Mouse (Mus musculus): ENCODE results near the gene Metap1. TPM values are rescaled to one million over a fixed set of nuclear protein-coding genes. Genes with fewer than 3 reads are reported as not detected.

Metap1 gene
- polyA plus RNA-seq, 1 experiment from 2014 or later, result 54.0 TPM

DNA sequence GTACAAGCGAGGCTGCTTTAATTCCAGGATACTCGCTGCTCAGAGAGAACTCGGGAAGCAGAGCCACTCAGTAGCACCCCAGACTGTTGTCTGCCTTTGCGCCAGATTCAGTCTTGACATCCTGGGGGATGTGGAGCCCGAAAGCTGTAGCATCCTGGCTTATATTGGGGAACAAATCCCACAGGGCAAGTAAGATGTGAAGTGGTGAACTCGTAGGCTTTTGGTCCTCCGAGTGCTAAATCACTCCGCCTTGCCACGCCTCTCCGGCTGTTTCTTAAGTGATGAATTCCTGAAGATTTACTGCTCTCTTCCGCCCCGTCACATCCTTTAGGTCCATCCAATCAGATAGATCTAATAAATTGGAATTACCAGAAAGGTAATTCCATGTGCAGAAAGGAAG, 23.9 kb upstream of the Metap1 start:
- ATAC-seq (ENCODE audit: low FRiP score, low TSS enrichment), result peak; percentile 53; the same call in 1 of the 2 replicates
- Histone ChIP-seq H3K9me3 (ENCODE audit: control insufficient read depth, low read length) (no peaks in the 10 kb centered on the region), H3K4me1 (ENCODE audit: control insufficient read depth, insufficient read depth, low read length) (peaks cover 5% of the 10 kb centered on the region; the same call in 1 of the 2 replicates), H3K36me3 (ENCODE audit: control insufficient read depth, insufficient read depth, low read length) (no peaks in the 10 kb centered on the region), H3K9ac (ENCODE audit: low read depth, low read length) (no peak overlapping the region), H3K4me3 (ENCODE audit: low read length) (no peak overlapping the region), H3K27ac (ENCODE audit: low read depth, low read length) (no peak overlapping the region), H3K27me3 (ENCODE audit: control insufficient read depth, insufficient read depth, low read length) (no peaks in the 10 kb centered on the region), H3K4me2 (replicated peaks; ENCODE audit: low read depth, low read length) (peak overlapping the region; percentile 38)
- WGBS, result 27% methylated on average over 12 of the region's 12 CpGs

DNA sequence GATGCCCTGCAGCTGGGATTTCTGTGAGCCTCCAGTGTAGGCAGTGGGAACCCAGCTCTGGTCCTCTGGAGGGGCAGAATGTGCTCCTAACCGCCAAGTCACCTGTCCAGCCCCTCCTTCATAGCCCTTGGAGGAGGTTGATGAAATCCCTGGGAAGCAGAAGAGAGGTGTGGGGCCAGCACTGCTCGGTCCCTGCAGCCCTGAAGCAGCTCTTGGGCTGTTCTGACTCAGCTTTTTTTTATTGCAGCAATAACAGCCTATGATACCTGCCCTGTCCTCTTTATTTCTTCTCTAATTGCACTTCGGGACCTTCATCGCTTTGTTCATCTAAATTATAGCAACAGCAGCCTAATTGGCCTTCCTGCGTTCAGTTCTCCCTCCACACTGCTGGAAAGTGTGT, 21.2 kb upstream of the Metap1 start:
- WGBS, result 36% methylated on average over 5 of the region's 5 CpGs
- Histone ChIP-seq H3K27me3 (ENCODE audit: control insufficient read depth, insufficient read depth, low read length) (no peaks in the 10 kb centered on the region), H3K9ac (ENCODE audit: low read depth, low read length) (no peak overlapping the region), H3K27ac (ENCODE audit: low read depth, low read length) (no peak overlapping the region), H3K9me3 (ENCODE audit: control insufficient read depth, low read length) (no peaks in the 10 kb centered on the region), H3K36me3 (ENCODE audit: control insufficient read depth, insufficient read depth, low read length) (no peaks in the 10 kb centered on the region), H3K4me3 (ENCODE audit: low read length) (no peak overlapping the region), H3K4me2 (replicated peaks; ENCODE audit: low read depth, low read length) (no peak overlapping the region), H3K4me1 (ENCODE audit: control insufficient read depth, insufficient read depth, low read length) (no peaks in the 10 kb centered on the region)
- ATAC-seq (ENCODE audit: low FRiP score, low TSS enrichment), result peak; percentile 21; the same call in 1 of the 2 replicates

DNA sequence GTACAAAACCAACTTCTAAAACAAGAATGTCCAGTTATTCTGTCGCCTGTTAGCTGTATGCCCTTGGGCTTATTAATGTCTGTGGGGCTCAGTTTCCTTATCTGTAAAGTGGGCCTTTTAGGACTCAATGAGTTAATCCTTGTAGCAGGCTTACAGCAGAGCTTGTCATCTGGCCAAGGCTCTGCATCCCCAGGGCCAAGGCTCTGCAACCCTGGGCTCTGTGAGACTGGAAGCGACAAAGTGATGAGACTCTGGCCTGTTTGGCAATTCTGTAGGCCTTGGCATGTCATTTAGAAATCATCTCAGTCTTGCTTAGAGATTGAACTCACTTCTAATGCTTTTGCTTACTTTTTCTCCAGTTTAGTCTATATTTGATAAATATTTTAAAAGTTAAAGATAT, 20.3 kb upstream of the Metap1 start:
- ATAC-seq (ENCODE audit: low FRiP score, low TSS enrichment), result no peak
- Histone ChIP-seq H3K9ac (ENCODE audit: low read depth, low read length) (no peak overlapping the region), H3K9me3 (ENCODE audit: control insufficient read depth, low read length) (no peaks in the 10 kb centered on the region), H3K4me1 (ENCODE audit: control insufficient read depth, insufficient read depth, low read length) (no peaks in the 10 kb centered on the region), H3K36me3 (ENCODE audit: control insufficient read depth, insufficient read depth, low read length) (no peaks in the 10 kb centered on the region), H3K4me2 (replicated peaks; ENCODE audit: low read depth, low read length) (no peak overlapping the region), H3K4me3 (ENCODE audit: low read length) (no peak overlapping the region), H3K27me3 (ENCODE audit: control insufficient read depth, insufficient read depth, low read length) (no peaks in the 10 kb centered on the region), H3K27ac (ENCODE audit: low read depth, low read length) (no peak overlapping the region)
- WGBS, result 91% methylated on average over 2 of the region's 2 CpGs

DNA sequence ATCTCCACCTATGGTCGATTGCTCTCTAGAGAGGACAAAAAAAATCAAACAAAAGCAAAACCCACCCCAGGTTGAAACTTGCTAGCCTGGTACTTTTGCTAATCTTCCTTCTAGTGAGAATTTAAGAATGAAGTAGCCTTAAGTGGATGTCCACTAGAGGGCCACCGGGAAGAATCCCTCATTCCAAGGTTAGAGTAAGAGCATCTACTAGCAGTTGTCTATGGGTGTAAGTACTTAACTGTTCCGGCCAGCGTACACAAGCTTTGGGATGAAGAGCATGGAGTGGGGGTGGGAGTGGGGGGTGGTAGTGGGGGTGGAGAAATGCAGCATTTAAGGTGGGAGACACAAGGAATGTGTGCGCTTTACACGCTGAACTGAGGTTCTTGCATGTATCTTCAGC, 17.4 kb upstream of the Metap1 start:
- Histone ChIP-seq H3K4me1 (ENCODE audit: control insufficient read depth, insufficient read depth, low read length) (no peaks in the 10 kb centered on the region), H3K27ac (ENCODE audit: low read depth, low read length) (no peak overlapping the region), H3K4me2 (replicated peaks; ENCODE audit: low read depth, low read length) (no peak overlapping the region), H3K4me3 (ENCODE audit: low read length) (no peak overlapping the region), H3K27me3 (ENCODE audit: control insufficient read depth, insufficient read depth, low read length) (no peaks in the 10 kb centered on the region), H3K36me3 (ENCODE audit: control insufficient read depth, insufficient read depth, low read length) (no peaks in the 10 kb centered on the region), H3K9me3 (ENCODE audit: control insufficient read depth, low read length) (no peaks in the 10 kb centered on the region), H3K9ac (ENCODE audit: low read depth, low read length) (no peak overlapping the region)
- WGBS, result 56% methylated on average over 6 of the region's 6 CpGs
- no peak for ATAC-seq (ENCODE audit: low FRiP score, low TSS enrichment)

DNA sequence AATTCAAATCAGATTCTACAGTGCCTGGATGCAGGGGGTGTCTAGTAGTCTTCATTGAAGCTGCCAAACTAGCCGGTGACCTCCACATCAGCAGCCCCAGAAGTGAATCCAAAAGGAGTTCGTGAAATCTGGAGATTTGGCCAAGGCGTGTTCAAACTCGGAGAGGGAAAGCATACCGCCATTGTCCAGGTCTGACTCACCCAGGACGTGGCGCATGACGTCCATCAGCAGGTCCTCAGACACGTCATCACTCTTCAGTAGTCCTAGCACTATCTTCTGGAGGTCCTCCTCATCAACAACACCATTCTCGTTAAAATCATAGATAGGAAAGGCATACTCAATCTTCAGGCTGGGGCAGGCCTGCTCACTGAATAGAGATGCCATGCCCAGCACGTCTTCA, 14.4 kb upstream of the Metap1 start:
- no peak overlapping the region for H3K4me2 ChIP-seq (replicated peaks; ENCODE audit: low read depth, low read length)
- no peak for ATAC-seq (ENCODE audit: low FRiP score, low TSS enrichment)
- H3K4me1 ChIP-seq (ENCODE audit: control insufficient read depth, insufficient read depth, low read length), result 0 out of 2 replicates have a peak, but pooled peaks cover 5% of the 10 kb centered on the region
- no peaks in the 10 kb centered on the region for H3K27me3 ChIP-seq (ENCODE audit: control insufficient read depth, insufficient read depth, low read length)
- H3K9ac ChIP-seq (ENCODE audit: low read depth, low read length), result no peak overlapping the region
- no peak overlapping the region for H3K4me3 ChIP-seq (ENCODE audit: low read length)
- no peaks in the 10 kb centered on the region for H3K9me3 ChIP-seq (ENCODE audit: control insufficient read depth, low read length)
- 84% methylated on average over 11 of the region's 11 CpGs for WGBS
- H3K36me3 ChIP-seq (ENCODE audit: control insufficient read depth, insufficient read depth, low read length), result no peaks in the 10 kb centered on the region
- H3K27ac ChIP-seq (ENCODE audit: low read depth, low read length), result no peak overlapping the region

DNA sequence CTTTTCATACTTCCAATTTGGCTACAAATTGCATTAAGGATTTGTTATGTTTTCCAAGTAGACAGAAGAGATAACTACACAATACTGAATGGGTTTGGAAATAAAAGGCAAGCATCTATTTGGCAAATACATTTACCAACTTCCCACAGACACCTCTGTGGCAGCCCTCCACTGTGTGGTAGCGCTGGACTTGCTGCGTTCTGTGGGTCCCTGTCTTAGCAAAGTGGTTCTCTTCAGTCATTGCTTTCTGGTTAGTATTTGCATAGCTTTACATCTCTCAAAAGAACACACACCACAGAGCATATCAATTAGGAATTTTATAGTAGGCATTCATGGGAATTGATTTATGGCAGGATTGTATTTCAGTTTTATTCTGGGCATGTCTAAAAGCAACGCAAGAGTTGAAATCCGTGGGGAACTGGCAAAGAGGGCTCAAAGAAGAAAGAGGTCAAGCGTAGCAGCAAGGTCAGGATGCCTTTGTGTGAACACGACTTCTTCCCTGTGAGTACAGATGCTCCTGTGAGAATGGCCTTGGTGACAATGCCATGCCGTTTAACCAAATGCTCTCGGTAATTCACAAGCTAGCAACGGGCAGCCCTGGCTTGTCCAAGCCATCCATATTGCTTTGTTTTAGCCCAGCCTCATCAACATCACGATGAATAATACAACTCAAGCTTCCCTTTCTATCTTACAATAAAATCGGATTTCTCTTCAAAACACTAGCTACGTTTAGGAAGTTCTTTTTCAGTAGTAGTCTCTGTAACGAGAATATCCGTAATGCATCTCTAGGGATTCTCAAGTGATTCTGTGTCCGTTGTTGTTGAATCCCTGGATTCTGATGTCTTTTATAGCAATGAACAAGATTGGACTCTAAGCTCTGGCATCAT, 10.8 kb upstream of the Metap1 start:
- 40% methylated on average over 15 of the region's 15 CpGs for WGBS
- H3K27me3 ChIP-seq (ENCODE audit: control insufficient read depth, insufficient read depth, low read length), result no peaks in the 10 kb centered on the region
- no peak overlapping the region for H3K9ac ChIP-seq (ENCODE audit: low read depth, low read length)
- H3K4me2 ChIP-seq (replicated peaks; ENCODE audit: low read depth, low read length), result no peak overlapping the region
- 0 out of 2 replicates have a peak, but pooled peaks cover 5% of the 10 kb centered on the region for H3K4me1 ChIP-seq (ENCODE audit: control insufficient read depth, insufficient read depth, low read length)
- H3K9me3 ChIP-seq (ENCODE audit: control insufficient read depth, low read length), result no peaks in the 10 kb centered on the region
- H3K27ac ChIP-seq (ENCODE audit: low read depth, low read length), result no peak overlapping the region
- no peaks in the 10 kb centered on the region for H3K36me3 ChIP-seq (ENCODE audit: control insufficient read depth, insufficient read depth, low read length)
- no peak overlapping the region for H3K4me3 ChIP-seq (ENCODE audit: low read length)
- ATAC-seq (ENCODE audit: low FRiP score, low TSS enrichment), result no peak

DNA sequence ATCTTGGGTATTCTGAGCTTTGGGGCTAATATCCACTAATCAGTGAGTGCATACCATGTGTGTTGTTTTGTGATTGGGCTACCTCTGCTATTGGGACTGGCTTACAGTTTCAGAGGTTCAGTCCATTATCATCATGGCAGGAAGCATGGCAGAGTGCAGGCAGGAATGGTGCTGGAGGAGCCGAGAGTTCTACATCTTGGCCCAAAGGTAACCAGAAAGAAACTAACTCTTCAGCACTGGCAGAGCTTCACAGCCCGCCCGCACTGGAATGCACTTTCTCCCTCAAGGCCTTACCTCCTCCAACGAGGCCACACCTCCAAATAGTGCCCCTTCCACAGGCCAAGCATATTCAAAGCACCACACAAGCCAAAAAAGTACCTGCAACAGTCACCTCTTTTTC, 9.4 kb upstream of the Metap1 start:
- H3K9ac ChIP-seq (ENCODE audit: low read depth, low read length), result no peak overlapping the region
- H3K4me1 ChIP-seq (ENCODE audit: control insufficient read depth, insufficient read depth, low read length), result 0 out of 2 replicates have a peak, but pooled peaks cover 5% of the 10 kb centered on the region
- no peak overlapping the region for H3K27ac ChIP-seq (ENCODE audit: low read depth, low read length)
- ATAC-seq (ENCODE audit: low FRiP score, low TSS enrichment), result no peak
- H3K4me2 ChIP-seq (replicated peaks; ENCODE audit: low read depth, low read length), result no peak overlapping the region
- 66% methylated on average over 4 of the region's 4 CpGs for whole genome bisulfite sequencing
- H3K36me3 ChIP-seq (ENCODE audit: control insufficient read depth, insufficient read depth, low read length), result no peaks in the 10 kb centered on the region
- H3K9me3 ChIP-seq (ENCODE audit: control insufficient read depth, low read length), result no peaks in the 10 kb centered on the region
- H3K27me3 ChIP-seq (ENCODE audit: control insufficient read depth, insufficient read depth, low read length), result no peaks in the 10 kb centered on the region
- H3K4me3 ChIP-seq (ENCODE audit: low read length), result no peak overlapping the region

DNA sequence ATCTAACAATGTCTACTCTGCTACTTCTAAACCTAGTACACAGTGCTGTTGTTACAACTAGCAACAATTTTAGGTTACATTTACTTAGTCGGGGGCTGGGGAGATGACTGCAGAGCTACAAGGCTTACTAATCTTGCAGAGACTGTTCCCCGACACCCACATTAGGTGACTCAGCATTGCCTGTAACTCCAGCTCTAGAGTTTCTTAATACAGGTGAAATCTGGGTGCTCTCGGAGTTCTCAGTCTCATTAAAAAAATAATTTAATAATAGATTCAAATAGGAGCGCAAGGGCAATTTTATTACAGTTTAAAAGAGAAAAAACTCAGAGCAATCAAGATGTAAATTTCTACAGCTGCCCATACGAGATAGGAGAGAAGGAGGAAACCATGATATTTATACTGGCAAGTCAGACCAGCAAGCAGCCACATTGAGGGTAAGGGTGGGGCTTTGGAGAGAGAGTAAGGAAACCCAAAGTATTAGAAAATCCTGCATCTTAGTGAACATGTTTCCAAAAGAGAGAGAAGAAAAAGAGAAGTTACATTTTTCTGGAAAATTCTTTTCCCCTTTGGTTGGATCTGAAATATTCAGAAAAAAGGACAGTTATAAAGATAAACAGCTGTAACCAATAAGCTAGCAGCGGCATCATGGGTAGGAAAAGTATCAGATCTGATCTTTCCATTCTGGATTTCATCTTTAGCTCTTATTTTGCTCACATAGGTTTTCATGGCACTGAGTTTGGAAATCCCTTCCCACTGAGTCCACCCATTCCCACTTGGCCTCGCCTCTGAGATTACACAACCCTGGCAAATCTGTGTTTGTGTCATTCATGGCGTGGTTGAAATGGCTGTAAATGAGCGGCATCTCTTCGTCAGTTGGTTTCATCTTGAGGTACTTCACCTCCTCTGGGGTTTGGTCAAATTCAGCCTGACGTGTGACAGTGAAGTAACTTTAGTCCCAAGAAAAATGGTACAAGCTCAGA, 6.1 kb upstream of the Metap1 start:
- no peaks in the 10 kb centered on the region for H3K36me3 ChIP-seq (ENCODE audit: control insufficient read depth, insufficient read depth, low read length)
- no peak overlapping the region for H3K4me3 ChIP-seq (ENCODE audit: low read length)
- no peak for ATAC-seq (ENCODE audit: low FRiP score, low TSS enrichment)
- no peaks in the 10 kb centered on the region for H3K27me3 ChIP-seq (ENCODE audit: control insufficient read depth, insufficient read depth, low read length)
- no peak overlapping the region for H3K9ac ChIP-seq (ENCODE audit: low read depth, low read length)
- 0 out of 2 replicates have a peak, but pooled peaks cover 5% of the 10 kb centered on the region for H3K4me1 ChIP-seq (ENCODE audit: control insufficient read depth, insufficient read depth, low read length)
- no peak overlapping the region for H3K4me2 ChIP-seq (replicated peaks; ENCODE audit: low read depth, low read length)
- 81% methylated on average over 11 of the region's 11 CpGs for WGBS
- H3K27ac ChIP-seq (ENCODE audit: low read depth, low read length), result no peak overlapping the region
- H3K9me3 ChIP-seq (ENCODE audit: control insufficient read depth, low read length), result no peaks in the 10 kb centered on the region
